Mouse (Mus musculus) testis, adult 2 months (tissue): Measurements from ENCODE around the gene Olfm3.

Experiments used
- CTCF ChIP-seq: fragments of 200-500 bp; IDR thresholded peaks from 2 replicates; pipeline ENCODE4 v1.5.1; 2012; ENCODE audit warnings: low read depth, mild to moderate bottlenecking, inconsistent platforms, low read length, moderate library complexity; ENCODE audit not compliant: control insufficient read depth, insufficient read depth, insufficient replicate concordance
- POLR2A ChIP-seq: fragments of 200-500 bp; IDR thresholded peaks from 2 replicates; pipeline ENCODE4 v1.6.1; 2012; ENCODE audit warnings: low read depth, mild to moderate bottlenecking, inconsistent platforms, low read length, moderate library complexity; ENCODE audit not compliant: control insufficient read depth

GRCm38 (mm10) chr3:115027560-115027959 lies 123.7 kb downstream of the Olfm3 start:
- TF ChIP-seq POLR2A (no peak), CTCF (no peak)
